Comparison of ENCODE assay signal across 9 mouse cellular contexts in the genomic region with DNA sequence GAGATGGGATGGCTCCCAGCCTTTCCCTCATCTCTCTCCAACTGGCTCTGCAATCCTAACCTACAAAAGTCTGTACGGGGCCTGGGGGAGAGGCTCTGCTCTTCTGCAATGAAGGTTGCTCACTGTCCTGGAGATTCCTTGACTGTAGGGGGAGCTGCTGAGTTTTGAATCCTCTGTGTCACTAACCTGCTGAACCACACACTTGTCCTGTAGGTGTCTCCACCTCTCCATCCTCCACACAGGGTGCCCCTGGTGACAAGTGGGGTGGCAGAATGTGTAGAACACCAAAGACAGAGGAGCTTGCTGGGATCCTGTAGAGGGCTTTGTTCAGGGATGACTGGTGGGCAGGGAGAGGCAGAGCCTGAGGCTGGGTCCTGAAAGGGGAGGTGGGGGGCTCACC. TPM values are rescaled to one million over a fixed set of nuclear protein-coding genes. Genes with fewer than 3 reads are reported as not detected.
DNase-seq lines count a peak whose midpoint lies in the region; ATAC-seq and TF ChIP-seq lines count a peak whose summit lies in the region.
"Had no signal": no experiment of that assay in that cellular context is flagged by ENCODE, and none has a peak within 500 bp of the region (broad histone marks: within the 10 kb centered on the region; RNA-seq: fewer than 3 reads in every experiment).

No protein-coding gene starts in this region.

- H3K9me3 ChIP-seq in embryonic facial prominence, embryonic 14.5 days (ENCODE audit: control insufficient read depth, low read length), result no peaks in the 10 kb centered on the region
- no peaks in the 10 kb centered on the region for H3K9me3 ChIP-seq in limb, embryonic 11.5 days (ENCODE audit: control insufficient read depth, low read length)

- peak; percentile 22; the same call in 1 of the 2 replicates for ATAC-seq in embryonic facial prominence, embryonic 14.5 days (ENCODE audit: low read depth)
- no peak for ATAC-seq in limb, embryonic 11.5 days (ENCODE audit: insufficient number of reproducible peaks, low FRiP score, low TSS enrichment, low read depth)

- H3K27me3 ChIP-seq in embryonic facial prominence, embryonic 14.5 days (replicated peaks; ENCODE audit: control insufficient read depth, insufficient read depth, low read length), result no peaks in the 10 kb centered on the region
- H3K27me3 ChIP-seq in limb, embryonic 11.5 days (ENCODE audit: control insufficient read depth, insufficient read depth, low read length), result no peaks in the 10 kb centered on the region

- no peak overlapping the region for H3K4me3 ChIP-seq in bone marrow, adult 2 months (replicated peaks; ENCODE audit: control insufficient read depth, low read depth, low read length)
- no peak overlapping the region for H3K4me3 ChIP-seq in embryonic facial prominence, embryonic 14.5 days (ENCODE audit: low read depth, low read length)
- H3K4me3 ChIP-seq in limb, embryonic 11.5 days (ENCODE audit: low read depth, low read length), result no peak overlapping the region

- WGBS in bone marrow, adult 2 months, result 0% methylated on average over 1 of the region's 1 CpGs
- WGBS in embryonic facial prominence, embryonic 14.5 days, result 18% methylated on average over 1 of the region's 1 CpGs
- 21% methylated on average over 1 of the region's 1 CpGs for WGBS in limb, embryonic 11.5 days

- TF ChIP-seq POLR2A in bone marrow, adult 2 months (IDR thresholded peaks at IDR 0.05; ENCODE audit: borderline replicate concordance, control insufficient read depth, low read depth, low read length), result no peak

- H3K4me1 ChIP-seq in bone marrow, adult 2 months (ENCODE audit: control insufficient read depth, insufficient read depth, low read length), result no peaks in the 10 kb centered on the region
- no peaks in the 10 kb centered on the region for H3K4me1 ChIP-seq in embryonic facial prominence, embryonic 14.5 days (ENCODE audit: control insufficient read depth, insufficient read depth, low read length)
- H3K4me1 ChIP-seq in limb, embryonic 11.5 days (ENCODE audit: control insufficient read depth, insufficient read depth, low read length), result no peaks in the 10 kb centered on the region

- no peak overlapping the region for H3K27ac ChIP-seq in bone marrow, adult 2 months (ENCODE audit: control insufficient read depth, insufficient read depth, low read depth, low read length, poor library complexity)
- H3K27ac ChIP-seq in embryonic facial prominence, embryonic 14.5 days (replicated peaks; ENCODE audit: low read depth, low read length), result no peak overlapping the region
- H3K27ac ChIP-seq in limb, embryonic 11.5 days (replicated peaks; ENCODE audit: low read depth, low read length), result no peak overlapping the region

- H3K9ac ChIP-seq in embryonic facial prominence, embryonic 14.5 days (ENCODE audit: low read depth, low read length), result no peak overlapping the region
- no peak overlapping the region for H3K9ac ChIP-seq in limb, embryonic 11.5 days (ENCODE audit: low read length)

- peak; percentile 54 for DNase-seq in right cerebral cortex, adult 2 months (ENCODE audit: low spot score in 2 of 2)
- no peak for DNase-seq in right cerebral cortex, postnatal 4 days
- DNase-seq in embryonic facial prominence, embryonic 14.5 days (ENCODE audit: low spot score), result peak; percentile 68
- peak; percentile 72 to 79 for DNase-seq in kidney, adult 8-10 months
- DNase-seq in limb, embryonic 11.5 days (ENCODE audit: low spot score), result peak; percentile 54
- DNase-seq in natural killer cell, adult 2 months (ENCODE audit: low spot score in 2 of 2), result peak; percentile 57 to 85
- peak; percentile 83 for DNase-seq in thymus, postnatal 4 days

- H3K36me3 ChIP-seq in embryonic facial prominence, embryonic 14.5 days (ENCODE audit: control insufficient read depth, insufficient read depth, low read length), result no peaks in the 10 kb centered on the region
- no peaks in the 10 kb centered on the region for H3K36me3 ChIP-seq in limb, embryonic 11.5 days (ENCODE audit: control insufficient read depth, insufficient read depth, low read length)

- peak; percentile 80 for TF ChIP-seq CTCF in bone marrow, adult 2 months (IDR thresholded peaks at IDR 0.05; ENCODE audit: control insufficient read depth, insufficient read depth, low read length)

- no peak overlapping the region for H3K4me2 ChIP-seq in embryonic facial prominence, embryonic 14.5 days (ENCODE audit: low read depth, low read length)
- no peak overlapping the region for H3K4me2 ChIP-seq in limb, embryonic 11.5 days (ENCODE audit: low read depth, severe bottlenecking)

RNA-seq across cellular contexts. Expression of gene Ephx1, which starts 1.6 kb away (rescaled TPM):
- polyA plus RNA-seq in bone marrow, adult 2 months (2011; ENCODE audit: insufficient read depth, insufficient read length, low replicate concordance, missing spikeins), result 7.2 and 13.4 TPM in 2 replicates
- polyA plus RNA-seq in embryonic facial prominence, embryonic 14.5 days (2014; fragmentation: Nextera tagmentation; extraction: Ambion mirVana), result 13.1 and 15.4 TPM in 2 replicates
- polyA plus RNA-seq in limb, embryonic 11.5 days (2014; fragmentation: Nextera tagmentation; extraction: Ambion mirVana), result 1.7 TPM in 2 replicates

RNA-seq across cellular contexts. Expression of gene 9130409I23Rik, which starts 28.8 kb away (rescaled TPM):
- polyA plus RNA-seq in bone marrow, adult 2 months (2011; ENCODE audit: insufficient read depth, insufficient read length, low replicate concordance, missing spikeins), result not detected in 2 replicates
- polyA plus RNA-seq in embryonic facial prominence, embryonic 14.5 days (2014; fragmentation: Nextera tagmentation; extraction: Ambion mirVana), result not detected in 2 replicates
- polyA plus RNA-seq in limb, embryonic 11.5 days (2014; fragmentation: Nextera tagmentation; extraction: Ambion mirVana), result not detected in 2 replicates
- polyA plus RNA-seq: gonadal fat pad, adult 2 months had no signal
